Mouse (Mus musculus): ENCODE data around the gene Amph. TPM values are rescaled to one million over a fixed set of nuclear protein-coding genes. Genes with fewer than 3 reads are reported as not detected.

The Amph gene
- polyA plus RNA-seq, 1 experiment from 2014 or later = 1.4 TPM

- no peak overlapping the region for H3K9ac ChIP-seq
- H3K27me3 ChIP-seq = no peaks in the 10 kb centered on the region
- H3K36me3 ChIP-seq = no peaks in the 10 kb centered on the region
- H3K4me1 ChIP-seq = no peaks in the 10 kb centered on the region
- no peak for ATAC-seq (ENCODE audit: insufficient number of reproducible peaks, insufficient read depth, low FRiP score, low TSS enrichment, low read depth)
- no peak overlapping the region for H3K4me3 ChIP-seq
- no peak overlapping the region for H3K4me2 ChIP-seq
- H3K9me3 ChIP-seq = no peaks in the 10 kb centered on the region
- WGBS = 82% methylated on average over 3 of the region's 3 CpGs
- no peak overlapping the region for H3K27ac ChIP-seq
These were observed 78.9 kb downstream of the Amph start for GRCm38 (mm10) chr13:19026923-19027322.

GRCm38 (mm10) chr13:19027766-19028350 is 79.9 kb downstream of the Amph start:
- no peak overlapping the region for H3K9ac ChIP-seq
- H3K4me2 ChIP-seq = no peak overlapping the region
- H3K9me3 ChIP-seq = no peaks in the 10 kb centered on the region
- no peaks in the 10 kb centered on the region for H3K27me3 ChIP-seq
- H3K27ac ChIP-seq = no peak overlapping the region
- ATAC-seq (ENCODE audit: insufficient number of reproducible peaks, insufficient read depth, low FRiP score, low TSS enrichment, low read depth) = no peak
- H3K4me3 ChIP-seq = no peak overlapping the region
- H3K4me1 ChIP-seq = no peaks in the 10 kb centered on the region
- WGBS = 80% methylated on average over 6 of the region's 6 CpGs
- no peaks in the 10 kb centered on the region for H3K36me3 ChIP-seq

DNA sequence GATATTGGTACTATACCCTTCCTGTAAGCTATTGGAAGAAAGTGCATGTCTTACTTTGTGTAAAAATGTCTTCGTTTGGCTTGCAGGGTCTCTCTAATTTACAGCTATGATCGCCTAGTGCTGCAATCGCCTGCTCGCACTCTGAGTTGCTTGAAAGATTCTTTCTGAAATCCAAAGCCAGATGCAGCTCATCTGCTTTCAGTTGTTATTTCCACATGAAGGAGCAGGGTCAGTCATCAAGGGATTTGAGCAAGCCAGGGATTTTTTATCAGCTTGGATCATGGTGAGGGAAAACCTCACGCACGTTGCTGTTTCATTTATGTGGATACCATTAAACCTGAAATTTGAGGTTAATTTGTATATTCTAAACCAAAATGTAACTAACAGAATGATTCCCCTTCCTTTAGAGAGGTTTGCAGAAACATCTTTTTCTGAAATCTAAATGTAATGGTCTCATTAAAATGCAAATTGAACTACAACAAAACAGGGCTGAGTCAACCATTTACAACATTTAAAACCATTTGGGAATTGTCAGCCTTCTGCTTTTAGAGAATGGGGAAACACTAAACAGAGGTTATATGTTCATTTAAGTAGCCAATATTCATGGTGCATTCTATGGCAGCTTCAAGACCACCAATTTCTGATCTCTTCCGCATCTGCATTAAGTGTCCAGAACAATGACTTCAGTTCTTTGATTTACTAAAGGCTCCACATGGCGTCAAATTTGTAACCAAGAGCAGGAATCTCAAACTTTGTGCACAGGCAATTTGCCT is 84.1 kb downstream of the Amph start:
- Histone ChIP-seq H3K9me3 (no peaks in the 10 kb centered on the region), H3K4me2 (no peak overlapping the region), H3K4me3 (no peak overlapping the region), H3K27ac (no peak overlapping the region), H3K36me3 (no peaks in the 10 kb centered on the region), H3K4me1 (no peaks in the 10 kb centered on the region), H3K27me3 (no peaks in the 10 kb centered on the region), H3K9ac (no peak overlapping the region)
- ATAC-seq (ENCODE audit: insufficient number of reproducible peaks, insufficient read depth, low FRiP score, low TSS enrichment, low read depth) = no peak
- 57% methylated on average over 8 of the region's 8 CpGs for whole genome bisulfite sequencing

DNA sequence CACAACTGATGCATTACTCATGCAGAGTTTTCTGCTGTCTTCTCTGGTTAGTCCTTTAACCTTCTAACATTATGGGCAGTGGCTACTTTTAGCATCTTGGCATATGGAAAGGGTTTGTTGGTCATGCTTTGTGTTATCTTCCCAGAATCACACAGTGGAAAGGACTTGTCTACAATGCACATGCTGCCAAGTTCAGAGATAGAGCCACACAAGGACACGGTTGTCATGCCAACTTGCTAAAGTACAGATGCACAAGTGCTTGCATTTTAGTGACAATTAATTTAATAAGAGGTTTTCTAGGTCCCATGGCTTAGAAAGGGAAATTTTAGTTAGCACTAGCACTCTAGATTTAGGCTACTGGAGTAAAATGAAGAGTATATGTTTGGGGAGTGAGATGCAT is 104.1 kb downstream of the Amph start:
- Histone ChIP-seq H3K4me3 (no peak overlapping the region), H3K27me3 (no peaks in the 10 kb centered on the region), H3K4me2 (no peak overlapping the region), H3K27ac (no peak overlapping the region), H3K36me3 (no peaks in the 10 kb centered on the region), H3K9ac (no peak overlapping the region), H3K4me1 (no peaks in the 10 kb centered on the region), H3K9me3 (no peaks in the 10 kb centered on the region; the same call in 1 of the 2 replicates)
- 77% methylated on average over 1 of the region's 1 CpGs for WGBS
- no peak for ATAC-seq (ENCODE audit: insufficient number of reproducible peaks, insufficient read depth, low FRiP score, low TSS enrichment, low read depth)

- Histone ChIP-seq H3K9me3 (no peaks in the 10 kb centered on the region; the same call in 1 of the 2 replicates), H3K4me2 (no peak overlapping the region), H3K4me3 (no peak overlapping the region), H3K9ac (no peak overlapping the region), H3K27me3 (no peaks in the 10 kb centered on the region), H3K36me3 (no peaks in the 10 kb centered on the region), H3K27ac (no peak overlapping the region), H3K4me1 (no peaks in the 10 kb centered on the region)
- WGBS = 61% methylated on average over 2 of the region's 2 CpGs
- ATAC-seq (ENCODE audit: insufficient number of reproducible peaks, insufficient read depth, low FRiP score, low TSS enrichment, low read depth) = no peak
These were observed 106.5 kb downstream of the Amph start for GRCm38 (mm10) chr13:19054504-19054903.

DNA sequence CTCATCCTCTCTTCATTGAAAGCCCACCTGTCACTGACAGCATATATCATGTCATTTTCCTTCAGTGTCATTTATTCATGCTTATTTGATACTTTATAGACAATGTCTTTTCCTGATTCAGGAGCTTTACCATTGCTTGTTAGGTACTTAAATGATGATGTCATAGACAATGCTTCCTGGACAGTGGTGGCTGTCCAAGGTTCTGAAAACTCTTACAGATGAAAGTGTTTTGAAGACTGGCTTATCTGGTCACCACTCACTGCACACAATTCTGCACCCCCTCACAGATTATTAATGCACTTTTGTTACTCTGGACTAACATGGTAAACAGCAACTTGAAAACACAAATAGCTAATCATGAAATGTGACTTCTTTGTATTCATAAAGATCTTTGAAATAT is 124.3 kb downstream of the Amph start:
- H3K36me3 ChIP-seq = no peaks in the 10 kb centered on the region
- H3K27ac ChIP-seq = no peak overlapping the region
- H3K4me2 ChIP-seq = no peak overlapping the region
- H3K4me3 ChIP-seq = no peak overlapping the region
- no peaks in the 10 kb centered on the region for H3K27me3 ChIP-seq
- H3K9ac ChIP-seq = no peak overlapping the region
- no peaks in the 10 kb centered on the region for H3K9me3 ChIP-seq
- H3K4me1 ChIP-seq = no peaks in the 10 kb centered on the region
- no peak for ATAC-seq (ENCODE audit: insufficient number of reproducible peaks, insufficient read depth, low FRiP score, low TSS enrichment, low read depth)

DNA sequence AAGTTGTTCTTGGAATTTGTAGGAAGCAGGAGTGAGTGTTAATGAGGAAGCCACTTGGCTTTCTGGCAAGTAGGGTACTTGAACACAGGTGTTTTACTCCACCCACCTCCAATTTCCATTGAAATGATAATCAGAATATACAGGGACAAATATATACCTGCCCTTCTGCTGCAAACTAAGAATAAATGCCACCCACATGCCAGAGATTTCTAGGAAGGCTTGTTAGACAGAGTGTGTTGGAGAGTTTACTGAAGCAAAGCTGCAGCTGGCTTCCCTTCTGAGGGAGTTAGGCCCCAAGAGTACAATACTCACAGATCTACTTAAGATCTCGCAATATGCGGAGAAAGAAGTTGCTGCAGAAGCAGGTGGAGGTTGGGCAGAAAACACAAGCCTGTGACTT is 129.4 kb downstream of the Amph start:
- ATAC-seq (ENCODE audit: insufficient number of reproducible peaks, insufficient read depth, low FRiP score, low TSS enrichment, low read depth) = no peak
- Histone ChIP-seq H3K4me1 (no peaks in the 10 kb centered on the region), H3K27me3 (no peaks in the 10 kb centered on the region), H3K4me3 (no peak overlapping the region), H3K9me3 (no peaks in the 10 kb centered on the region), H3K9ac (no peak overlapping the region), H3K4me2 (no peak overlapping the region), H3K27ac (no peak overlapping the region), H3K36me3 (no peaks in the 10 kb centered on the region)
- WGBS = 86% methylated on average over 2 of the region's 2 CpGs

GRCm38 (mm10) chr13:19081932-19082331 is 133.9 kb downstream of the Amph start:
- Histone ChIP-seq H3K27me3 (no peaks in the 10 kb centered on the region), H3K36me3 (no peaks in the 10 kb centered on the region), H3K4me2 (no peak overlapping the region), H3K27ac (no peak overlapping the region), H3K4me3 (no peak overlapping the region), H3K4me1 (no peaks in the 10 kb centered on the region), H3K9ac (no peak overlapping the region), H3K9me3 (no peaks in the 10 kb centered on the region)
- 85% methylated on average over 4 of the region's 4 CpGs for WGBS
- no peak for ATAC-seq (ENCODE audit: insufficient number of reproducible peaks, insufficient read depth, low FRiP score, low TSS enrichment, low read depth)

DNA sequence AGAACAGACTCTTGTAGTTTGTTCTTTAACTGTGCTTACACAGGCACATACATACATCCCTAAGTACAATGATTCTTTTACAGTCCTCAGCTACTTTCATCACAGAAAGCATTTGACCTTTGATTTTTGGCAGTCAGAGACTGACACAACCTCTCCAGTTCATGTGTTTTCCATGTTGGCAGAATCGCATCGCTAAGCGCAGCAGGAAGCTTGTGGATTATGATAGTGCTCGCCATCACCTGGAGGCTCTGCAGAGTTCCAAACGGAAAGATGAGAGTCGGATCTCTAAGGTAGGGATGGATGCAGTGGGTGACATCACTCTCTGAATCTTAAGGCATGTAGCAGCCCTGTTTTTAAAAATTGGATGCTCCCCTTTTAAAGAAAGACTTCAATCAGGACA is 146.6 kb downstream of the Amph start:
- ATAC-seq (ENCODE audit: insufficient number of reproducible peaks, insufficient read depth, low FRiP score, low TSS enrichment, low read depth) = no peak
- no peaks in the 10 kb centered on the region for H3K27me3 ChIP-seq
- H3K36me3 ChIP-seq = no peaks in the 10 kb centered on the region
- no peak overlapping the region for H3K9ac ChIP-seq
- H3K4me3 ChIP-seq = no peak overlapping the region
- H3K4me2 ChIP-seq = no peak overlapping the region
- H3K4me1 ChIP-seq = no peaks in the 10 kb centered on the region
- no peak overlapping the region for H3K27ac ChIP-seq
- 90% methylated on average over 6 of the region's 6 CpGs for WGBS
- no peaks in the 10 kb centered on the region for H3K9me3 ChIP-seq

- 90% methylated on average over 4 of the region's 4 CpGs for WGBS
- ATAC-seq (ENCODE audit: insufficient number of reproducible peaks, insufficient read depth, low FRiP score, low TSS enrichment, low read depth) = no peak
- Histone ChIP-seq H3K4me1 (no peaks in the 10 kb centered on the region), H3K9me3 (no peaks in the 10 kb centered on the region), H3K27me3 (no peaks in the 10 kb centered on the region), H3K4me2 (no peak overlapping the region), H3K9ac (no peak overlapping the region), H3K4me3 (no peak overlapping the region), H3K27ac (no peak overlapping the region), H3K36me3 (no peaks in the 10 kb centered on the region)
These were observed 149.1 kb downstream of the Amph start for GRCm38 (mm10) chr13:19097117-19097516.

DNA sequence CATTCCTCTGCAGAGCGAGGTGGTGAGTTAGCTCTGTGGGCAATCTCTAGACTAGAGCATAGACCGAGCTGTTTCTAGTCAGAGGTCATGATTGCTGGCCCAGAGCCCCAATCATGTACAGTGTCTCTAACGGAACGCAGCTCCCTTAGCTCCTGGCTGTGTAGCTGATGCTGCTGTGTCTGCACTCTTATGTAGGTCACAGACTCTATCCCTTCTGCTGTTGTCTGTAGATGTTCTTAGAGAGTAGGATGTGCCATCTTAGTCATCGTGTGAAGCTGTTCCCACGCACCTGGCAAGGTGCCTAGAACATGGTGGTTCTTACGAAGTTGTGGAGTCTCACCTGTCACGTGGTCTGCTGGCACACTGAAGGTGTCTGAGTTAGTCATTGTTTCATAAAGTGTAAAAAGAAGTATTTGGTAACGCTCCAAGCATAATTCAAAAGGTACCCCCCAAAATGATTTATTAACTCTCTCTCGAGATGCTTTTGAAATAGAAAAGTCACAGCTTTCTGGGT is 153.9 kb downstream of the Amph start:
- Histone ChIP-seq H3K27me3 (no peaks in the 10 kb centered on the region), H3K36me3 (no peaks in the 10 kb centered on the region), H3K9me3 (no peaks in the 10 kb centered on the region), H3K4me3 (no peak overlapping the region), H3K9ac (no peak overlapping the region), H3K4me2 (no peak overlapping the region), H3K27ac (no peak overlapping the region), H3K4me1 (no peaks in the 10 kb centered on the region)
- WGBS = 86% methylated on average over 10 of the region's 10 CpGs
- no peak for ATAC-seq (ENCODE audit: insufficient number of reproducible peaks, insufficient read depth, low FRiP score, low TSS enrichment, low read depth)

DNA sequence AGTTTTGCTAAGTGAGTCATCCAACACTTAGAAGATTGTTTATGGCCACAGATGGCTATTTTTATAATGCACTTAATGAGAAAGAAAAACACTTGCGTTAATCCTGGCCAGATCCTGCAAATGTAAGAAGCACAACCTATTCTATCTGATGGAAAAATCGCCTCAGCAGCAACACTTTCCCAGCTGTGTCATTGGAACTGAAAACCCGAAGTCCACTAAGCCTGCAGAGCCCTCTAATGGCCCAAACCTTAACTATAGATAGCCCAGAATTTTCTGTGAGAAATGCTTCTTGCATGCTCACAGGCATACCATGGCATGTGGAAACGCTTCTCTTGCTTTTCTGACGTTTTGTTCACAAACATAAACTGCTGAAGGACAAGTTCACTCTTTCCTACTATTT is 158.4 kb downstream of the Amph start:
- ATAC-seq (ENCODE audit: insufficient number of reproducible peaks, insufficient read depth, low FRiP score, low TSS enrichment, low read depth) = no peak
- 63% methylated on average over 5 of the region's 5 CpGs for WGBS
- no peak overlapping the region for H3K27ac ChIP-seq

More for the DNA sequence above, 158.4 kb downstream of the Amph start:
- H3K9me3 ChIP-seq = no peaks in the 10 kb centered on the region
- H3K4me2 ChIP-seq = no peak overlapping the region
- H3K4me3 ChIP-seq = no peak overlapping the region
- H3K27me3 ChIP-seq = no peaks in the 10 kb centered on the region
- no peaks in the 10 kb centered on the region for H3K4me1 ChIP-seq
- H3K36me3 ChIP-seq = no peaks in the 10 kb centered on the region
- H3K9ac ChIP-seq = no peak overlapping the region
